Mouse (Mus musculus): ENCODE data around the gene Myh7b.

DNA sequence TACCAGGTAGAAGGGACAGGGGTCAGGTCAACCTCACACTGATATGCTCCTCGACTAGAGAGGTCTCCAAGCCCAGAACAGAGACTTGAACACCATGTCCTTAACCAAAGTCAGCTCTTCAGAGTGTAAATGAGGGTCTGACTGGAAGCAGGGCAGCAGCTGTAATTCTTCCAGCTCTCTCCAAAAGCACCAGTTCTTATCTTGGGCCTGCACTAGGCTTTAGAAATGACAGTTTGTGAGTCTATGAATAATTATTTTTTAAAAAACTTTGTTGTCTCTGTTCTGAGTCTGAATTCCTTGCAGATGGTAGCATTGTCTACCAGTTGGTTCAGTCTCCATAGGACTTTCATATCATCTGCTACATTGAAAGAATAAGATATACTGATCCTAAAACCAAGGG, 48.8 kb upstream of the Myh7b start:
- TF ChIP-seq GATA1 (IDR thresholded peaks at IDR 0.05; ENCODE audit: low read length) (no peak), TAL1 (IDR thresholded peaks at IDR 0.05; ENCODE audit: low read length) (no peak)

Data from erythroblast, embryonic 14.5 days (primary cell).